Mouse (Mus musculus) CH12.LX (cell line): ENCODE measurements around the gene Mrpl14. TPM values are rescaled to one million over a fixed set of nuclear protein-coding genes. Genes with fewer than 3 reads are reported as not detected.

Experiments
- DNase-seq: peaks from one replicate; pipeline ENCODE4 v3.0.0-alpha.2; 2013; ENCODE audit errors: extremely low read depth
- H3K27ac ChIP-seq: 2 replicates; pipeline ENCODE4 v1.5.1; 2012; ENCODE audit warnings: low read depth, mild to moderate bottlenecking, control low read depth, moderate library complexity; ENCODE audit not compliant: insufficient read depth
- H3K27me3 ChIP-seq: replicated peaks from 2 replicates; pipeline ENCODE3; 2012; ENCODE audit warnings: inconsistent platforms
- H3K36me3 ChIP-seq, 2 experiments: replicated peaks in 1 of 2; 2 replicates each; pipeline versions ENCODE3 to v1.6.1; 2012; ENCODE audit warnings: inconsistent platforms in 1 of 2, low read length in 1 of 2, mild to moderate bottlenecking in 1 of 2, mixed read lengths in 1 of 2, moderate library complexity in 1 of 2; ENCODE audit not compliant: control insufficient read depth in 1 of 2, insufficient read depth in 1 of 2
- H3K4me1 ChIP-seq, 2 experiments: 2 replicates each; pipeline ENCODE4 v1.6.1; 2012; ENCODE audit warnings: inconsistent platforms in 1 of 2, moderate library complexity in 1 of 2; ENCODE audit not compliant: insufficient read depth in 2 of 2, control insufficient read depth in 1 of 2
- H3K4me2 ChIP-seq: 2 replicates; pipeline ENCODE4 v1.6.1; 2012; ENCODE audit warnings: low read depth, mild to moderate bottlenecking, control low read depth; ENCODE audit not compliant: poor library complexity, insufficient read depth, severe bottlenecking
- H3K4me3 ChIP-seq, 3 experiments: fragments of 150-350 bp in 1 of 3; sonication (generic) in 1 of 3; replicated peaks in 1 of 3; 2 replicates each; pipeline versions ENCODE3 to v1.5.1; 2011 to 2012; ENCODE audit warnings: low read depth in 2 of 3, low read length in 2 of 3, mild to moderate bottlenecking in 2 of 3, moderate library complexity in 2 of 3, control low read depth in 1 of 3, improper control_type of control experiment in 1 of 3, inconsistent platforms in 1 of 3, mixed read lengths in 1 of 3; ENCODE audit not compliant: poor library complexity in 1 of 3
- H3K79me2 ChIP-seq: replicated peaks from 2 replicates; pipeline ENCODE4 v1.6.1; 2012; ENCODE audit warnings: mild to moderate bottlenecking, moderate library complexity; ENCODE audit not compliant: control insufficient read depth, poor library complexity, insufficient read depth, severe bottlenecking; ENCODE audit errors: extremely low read depth
- H3K9ac ChIP-seq: 2 replicates; pipeline ENCODE4 v1.6.1; 2012; ENCODE audit warnings: low read depth, mild to moderate bottlenecking, control low read depth, moderate library complexity; ENCODE audit not compliant: insufficient read depth
- H3K9me3 ChIP-seq: replicated peaks from 2 replicates; pipeline ENCODE3; 2012; ENCODE audit warnings: low read length, inconsistent platforms, mixed read lengths
- BHLHE40 ChIP-seq: IDR thresholded peaks from 2 replicates; pipeline ENCODE4 v1.6.1; 2011; ENCODE audit warnings: mild to moderate bottlenecking, low read depth, low read length, improper control_type of control experiment
- CHD2 ChIP-seq: IDR thresholded peaks from 2 replicates; pipeline ENCODE4 v1.6.1; 2011; ENCODE audit warnings: low read length, improper control_type of control experiment
- CTCF ChIP-seq, 2 experiments: IDR thresholded peaks in 1 of 2; conservative IDR thresholded peaks in 1 of 2; 2 replicates each; pipeline ENCODE4 v1.5.1; 2011 to 2012; ENCODE audit warnings: low read depth in 2 of 2, low read length in 2 of 2, improper control_type of control experiment in 1 of 2, inconsistent platforms in 1 of 2, mild to moderate bottlenecking in 1 of 2, moderate library complexity in 1 of 2
- E2F4 ChIP-seq: IDR thresholded peaks from 2 replicates; pipeline ENCODE4 v1.6.1; 2011; ENCODE audit warnings: low read depth, low read length, improper control_type of control experiment; ENCODE audit not compliant: insufficient replicate concordance
- ELF1 ChIP-seq: IDR thresholded peaks from 2 replicates; pipeline ENCODE4 v1.6.1; 2014; ENCODE audit warnings: low read depth, mild to moderate bottlenecking, inconsistent platforms, low read length, improper control_type of control experiment
- EP300 ChIP-seq: IDR thresholded peaks from 2 replicates; pipeline ENCODE4 v1.6.1; 2011; ENCODE audit warnings: low read length, improper control_type of control experiment
- ETS1 ChIP-seq: conservative IDR thresholded peaks from 2 replicates; pipeline ENCODE4 v1.6.1; 2012; ENCODE audit warnings: low read depth, mild to moderate bottlenecking, inconsistent platforms, low read length, improper control_type of control experiment, moderate library complexity
- GABPA ChIP-seq: IDR thresholded peaks from 2 replicates; pipeline ENCODE4 v1.6.1; 2012; ENCODE audit warnings: low read depth, low read length, improper control_type of control experiment, inconsistent platforms; ENCODE audit not compliant: insufficient replicate concordance
- HCFC1 ChIP-seq: IDR thresholded peaks from 2 replicates; pipeline ENCODE4 v1.6.1; 2012; ENCODE audit warnings: low read depth, mild to moderate bottlenecking, inconsistent platforms, low read length, improper control_type of control experiment
- KAT2A ChIP-seq: IDR thresholded peaks from 2 replicates; pipeline ENCODE4 v1.6.1; 2012; ENCODE audit warnings: low read length, improper control_type of control experiment, inconsistent platforms; ENCODE audit not compliant: insufficient replicate concordance
- MAX ChIP-seq: IDR thresholded peaks from 2 replicates; pipeline ENCODE4 v1.6.1; 2011; ENCODE audit warnings: low read length, improper control_type of control experiment
- NELFE ChIP-seq: IDR thresholded peaks from 2 replicates; pipeline ENCODE4 v1.6.1; 2011; ENCODE audit warnings: low read depth, low read length, improper control_type of control experiment
- POLR2A ChIP-seq: IDR thresholded peaks from 2 replicates; pipeline ENCODE4 v1.6.1; 2011; ENCODE audit warnings: low read depth, mild to moderate bottlenecking, improper control_type of control experiment, low read length
- POLR2AphosphoS2 ChIP-seq: IDR thresholded peaks from 2 replicates; pipeline ENCODE4 v1.6.1; 2011; ENCODE audit warnings: low read depth, low read length, improper control_type of control experiment
- SIN3A ChIP-seq: IDR thresholded peaks from 2 replicates; pipeline ENCODE4 v1.6.1; 2012; ENCODE audit warnings: low read length, improper control_type of control experiment, inconsistent platforms
- TCF12 ChIP-seq: IDR thresholded peaks from 2 replicates; pipeline ENCODE4 v1.6.1; 2014; ENCODE audit warnings: low read depth, mild to moderate bottlenecking, inconsistent platforms, low read length, improper control_type of control experiment
- ZC3H11A ChIP-seq: IDR thresholded peaks from 2 replicates; pipeline ENCODE4 v1.6.1; 2012; ENCODE audit warnings: low read depth, mild to moderate bottlenecking, inconsistent platforms, low read length, improper control_type of control experiment
- ZKSCAN1 ChIP-seq: IDR thresholded peaks from 2 replicates; pipeline ENCODE4 v1.6.1; 2012; ENCODE audit warnings: low read depth, inconsistent platforms, low read length, improper control_type of control experiment, borderline replicate concordance
- ZMIZ1 ChIP-seq: IDR thresholded peaks from 2 replicates; pipeline ENCODE4 v1.6.1; 2012; ENCODE audit warnings: low read depth, mild to moderate bottlenecking, inconsistent platforms, low read length, improper control_type of control experiment
- dilution Hi-C: fragments of 300-500 bp; cut with MboI; formaldehyde crosslinking; loops from 2 replicates; pipeline ENCODE4 v1.14.3; 2020; ENCODE audit warnings: low sequenced_read_pairs; ENCODE audit not compliant: extremely low pct_unique_long_range_greater_than_20kb, extremely low pct_ligation_motif_present
- in situ Hi-C: fragments of 300-500 bp; cut with MboI; formaldehyde crosslinking; loops from 3 replicates; pipeline ENCODE4 v1.14.3; 2019; ENCODE audit warnings: low sequenced_read_pairs, low pct_ligation_motif_present, low pct_unique_long_range_greater_than_20kb, mixed read lengths
- polyA plus RNA-seq: library from polyadenylated mRNA; unstranded; fragments of >175 nt; gene quantifications from 2 replicates; pipeline ENCODE4 v1.2.1, GENCODE M21; 2012; ENCODE audit warnings: low read depth; ENCODE audit not compliant: insufficient read length
- total RNA-seq, 2 experiments: library from RNA; depleted of rRNA; stranded (reverse); fragments of 300-350 nt in 1 of 2; fragments of >200 nt in 1 of 2; gene quantifications; 2 replicates each; pipeline ENCODE4 v1.2.3; 2012 to 2014

Mrpl14 gene
- total and polyA plus RNA-seq, 3 experiments = 46.1 to 62.5 (median 56.9) TPM

GRCm38 (mm10) chr17:45737078-45737601 is 51.0 kb downstream of the Mrpl14 start:
- in situ Hi-C loops = loop anchor here (5.0 to 10.0 kb wide), 2 partner anchors 295 to 378 kb away; partner anchors contain the start of genes Mrps18a and Vegfa
- Histone ChIP-seq H3K9me3 (peaks cover 2% of the 10 kb centered on the region), H3K27ac (no peak overlapping the region), H3K4me3 (peak overlapping the region; percentile 34 to 57 (median 55)), H3K4me1 (peaks cover 2 to 17% of the 10 kb centered on the region in 2 experiments), H3K4me2 (peak overlapping the region; percentile 58), H3K79me2 (no peaks in the 10 kb centered on the region), H3K27me3 (peaks cover 80% of the 10 kb centered on the region), H3K9ac (0 out of 2 replicates have a peak overlapping the region, but pooled peaks have one; percentile 32), H3K36me3 (no peaks in the 10 kb centered on the region)
- peak; percentile 49 for DNase-seq
- TF ChIP-seq BHLHE40 (0 out of 2 replicates have a peak, but pooled peaks have one; percentile 20), ELF1 (no peak), EP300 (no peak), POLR2AphosphoS2 (no peak), ETS1 (no peak), ZKSCAN1 (peak; percentile 88)
- dilution Hi-C loops = no loop called here

DNA sequence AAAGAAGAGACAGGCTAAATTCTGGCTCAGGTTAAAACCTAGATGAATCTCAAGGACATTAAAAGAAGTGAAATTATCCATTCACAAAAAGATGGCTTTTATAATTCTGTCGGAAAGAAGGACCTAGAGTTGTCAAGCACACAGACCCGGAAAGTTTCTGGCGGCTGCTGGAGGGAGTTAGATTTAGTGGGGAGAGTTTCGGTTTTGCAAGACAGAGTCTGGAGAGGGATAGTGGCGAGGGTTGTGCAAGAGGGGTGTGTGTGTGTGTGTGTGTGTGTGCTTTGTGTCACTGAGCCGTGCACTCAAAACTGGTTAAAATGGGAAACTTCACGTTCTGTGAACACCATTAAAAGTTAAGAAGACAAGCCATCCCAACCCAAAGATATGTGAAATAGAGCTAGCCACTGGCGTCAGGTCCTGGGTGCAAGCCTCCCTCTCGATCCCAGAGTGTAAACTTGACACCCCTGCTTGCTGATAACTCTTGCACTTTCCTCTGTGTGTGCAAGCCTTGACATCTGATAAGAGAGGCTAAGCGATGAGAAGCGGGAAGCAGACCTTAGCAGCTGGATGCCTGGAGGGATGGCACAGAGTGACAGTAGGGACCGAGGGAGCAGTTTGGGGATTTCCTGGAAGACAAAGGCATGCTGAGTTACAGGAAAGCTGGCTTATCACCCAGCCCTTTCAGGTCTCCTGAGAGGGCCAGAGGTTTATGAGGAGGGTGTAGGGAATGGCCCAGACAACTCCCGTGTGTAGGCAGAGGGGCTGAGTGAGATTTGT is 56.4 kb downstream of the Mrpl14 start:
- no peak for TF ChIP-seq SIN3A
- TF ChIP-seq HCFC1 = no peak
- TF ChIP-seq E2F4 = no peak
- no peak for TF ChIP-seq CTCF (conservative IDR thresholded peaks at IDR 0.05 in 1 of 2, IDR thresholded peaks at IDR 0.05 in 1 of 2; ENCODE audit: low read depth in 2 of 2, low read length in 2 of 2)
- no peak for TF ChIP-seq POLR2A
- TF ChIP-seq ZMIZ1 = no peak
- no peak for TF ChIP-seq NELFE
- no peak for TF ChIP-seq KAT2A
- TF ChIP-seq ZC3H11A = no peak
- no peak for TF ChIP-seq ELF1
- no peak for TF ChIP-seq TCF12
- no peak for TF ChIP-seq GABPA
- TF ChIP-seq CHD2 = no peak
- no peak for TF ChIP-seq MAX
- no peak overlapping the region for H3K4me3 ChIP-seq
- peaks cover 82% of the 10 kb centered on the region for H3K27me3 ChIP-seq
- H3K79me2 ChIP-seq = no peaks in the 10 kb centered on the region
- no peak overlapping the region for H3K27ac ChIP-seq
- no peaks in the 10 kb centered on the region for H3K36me3 ChIP-seq
- no peak for DNase-seq
- peaks cover 7 to 11% of the 10 kb centered on the region in 2 experiments for H3K4me1 ChIP-seq
- dilution Hi-C loops = no loop called here
- no peak overlapping the region for H3K9ac ChIP-seq
- H3K9me3 ChIP-seq = peaks cover 2% of the 10 kb centered on the region
- in situ Hi-C loops = no loop called here
- no peak overlapping the region for H3K4me2 ChIP-seq
